Mouse (Mus musculus) embryonic fibroblast, embryonic 13.5 days (primary cell): ENCODE measurements around the gene Acot1. TPM values are rescaled to one million over a fixed set of nuclear protein-coding genes. Genes with fewer than 3 reads are reported as not detected.

Source experiments
- H3K27ac ChIP-seq: 2 replicates; pipeline ENCODE4 v1.5.1; 2012; ENCODE audit warnings: low read length, control low read depth, inconsistent platforms; ENCODE audit not compliant: insufficient read depth
- H3K4me1 ChIP-seq: 2 replicates; pipeline ENCODE4 v1.6.1; 2011; ENCODE audit warnings: low read length; ENCODE audit not compliant: control insufficient read depth, insufficient read depth
- H3K4me3 ChIP-seq: 2 replicates; pipeline ENCODE4 v1.5.1; 2011; ENCODE audit warnings: mild to moderate bottlenecking, control low read depth, low read length; ENCODE audit not compliant: insufficient read depth
- CTCF ChIP-seq: IDR thresholded peaks from 2 replicates; pipeline ENCODE4 v1.5.1; 2011; ENCODE audit warnings: mild to moderate bottlenecking, control low read depth, low read length, moderate library complexity, borderline replicate concordance; ENCODE audit not compliant: insufficient read depth
- POLR2A ChIP-seq: IDR thresholded peaks from 2 replicates; pipeline ENCODE4 v1.6.1; 2011; ENCODE audit warnings: low read depth, mild to moderate bottlenecking, control low read depth, low read length, moderate library complexity
- polyA plus RNA-seq: library from polyadenylated mRNA; stranded (reverse); fragments of >200 nt; gene quantifications from 2 replicates; pipeline ENCODE4 v1.2.4, GENCODE M21; 2011; ENCODE audit warnings: low read depth; ENCODE audit not compliant: missing spikeins, insufficient read length

Gene Acot1
- polyA plus RNA-seq, 1 experiment: 12.4 TPM

DNA sequence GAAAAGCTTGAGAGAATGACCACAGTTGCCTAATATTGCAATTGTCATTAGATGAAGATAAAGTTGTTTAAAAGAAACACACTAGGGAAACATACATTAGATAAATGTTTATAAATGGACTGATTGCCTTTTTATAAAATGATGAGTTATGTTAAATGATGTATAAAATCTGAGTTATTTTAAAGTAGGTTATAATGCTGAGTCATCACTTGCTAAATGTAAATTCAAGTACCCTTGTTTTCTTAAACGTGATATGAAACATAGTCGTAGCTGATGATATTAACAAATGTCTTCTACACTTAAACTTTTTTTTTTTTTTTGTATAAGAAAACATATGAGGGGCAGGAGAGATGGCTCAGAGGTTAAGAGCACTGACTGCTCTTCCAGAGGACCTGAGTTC, 54.5 kb downstream of the Acot1 start:
- Histone ChIP-seq H3K4me3 (no peak overlapping the region), H3K4me1 (no peaks in the 10 kb centered on the region), H3K27ac (no peak overlapping the region)
- TF ChIP-seq POLR2A (no peak), CTCF (no peak)

DNA sequence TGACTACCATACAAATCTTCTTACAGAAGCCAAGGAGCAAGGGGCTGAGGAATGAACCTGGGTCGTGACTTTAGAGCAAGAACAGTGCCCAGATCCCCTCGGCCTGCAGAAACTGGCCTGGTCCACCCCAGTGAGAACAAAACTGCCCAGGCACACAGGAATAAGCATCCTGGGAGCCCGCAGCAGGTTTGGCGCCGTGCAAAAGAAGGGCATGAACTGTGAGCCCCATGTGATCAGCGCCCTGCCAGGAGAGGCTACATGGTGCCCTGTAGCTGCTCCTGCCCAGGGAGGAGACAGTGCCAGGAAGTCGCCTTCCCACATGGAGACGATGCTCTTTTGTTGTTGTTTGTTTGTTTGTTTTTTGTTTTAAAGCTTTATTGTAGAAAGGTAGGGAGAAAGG, 55.3 kb downstream of the Acot1 start:
- Histone ChIP-seq H3K4me1 (no peaks in the 10 kb centered on the region), H3K27ac (no peak overlapping the region), H3K4me3 (no peak overlapping the region)
- TF ChIP-seq POLR2A: no peak

DNA sequence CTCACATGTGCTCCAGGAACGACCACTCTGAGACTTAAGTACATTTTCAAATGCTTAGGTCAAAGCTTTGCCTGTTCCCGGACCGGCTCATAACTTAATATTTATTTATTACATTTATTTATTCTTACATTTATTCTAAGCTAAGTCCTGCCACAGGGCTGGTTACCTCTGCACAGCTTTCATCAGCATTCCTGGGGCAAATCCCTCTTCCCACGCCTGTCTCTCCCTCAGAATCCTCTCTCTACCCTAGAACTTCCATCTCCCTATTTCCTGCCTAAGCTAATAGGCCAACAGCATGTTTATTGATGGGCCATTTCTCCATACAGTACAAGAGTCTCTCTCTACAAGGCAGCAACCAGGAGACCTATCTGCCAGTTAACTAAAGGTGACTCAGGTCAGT, 58.5 kb downstream of the Acot1 start:
- TF ChIP-seq POLR2A (no peak), CTCF (no peak)
- Histone ChIP-seq H3K27ac (no peak overlapping the region), H3K4me3 (no peak overlapping the region)

More for the DNA sequence above, 58.5 kb downstream of the Acot1 start:
- H3K4me1 ChIP-seq: no peaks in the 10 kb centered on the region

Other genes with a start within 250 kb of the Acot1 start
- 0.21 and 0.42 TPM in 2 replicates for gene Papln, start 245.9 kb upstream of the Acot1 start, polyA plus RNA-seq
- gene Numb, start 87.6 kb upstream of the Acot1 start, polyA plus RNA-seq: 23.6 and 26.7 TPM in 2 replicates
- 6.5 and 6.7 TPM in 2 replicates for gene Riox1, start 58.9 kb upstream of the Acot1 start, polyA plus RNA-seq
- gene Heatr4, start 24.6 kb upstream of the Acot1 start, polyA plus RNA-seq: not detected in 2 replicates
- 19.7 and 28.9 TPM in 2 replicates for gene Acot2, start 21.6 kb upstream of the Acot1 start, polyA plus RNA-seq
- 0.23 and 0.37 TPM in 2 replicates for gene Acot4, start 28.9 kb downstream of the Acot1 start, polyA plus RNA-seq
- not detected in 2 replicates for gene Gm49366, start 29.4 kb downstream of the Acot1 start, polyA plus RNA-seq
- gene Acot3, start 42.7 kb downstream of the Acot1 start, polyA plus RNA-seq: not detected in 2 replicates
- not detected in 2 replicates for gene Acot5, start 59.8 kb downstream of the Acot1 start, polyA plus RNA-seq
- gene Acot6, start 91.2 kb downstream of the Acot1 start, polyA plus RNA-seq: 3.1 and 4.4 TPM in 2 replicates
- gene Dnal1, start 104.9 kb downstream of the Acot1 start, polyA plus RNA-seq: 14.4 and 21.6 TPM in 2 replicates
- 0.30 and 0.35 TPM in 2 replicates for gene Pnma1, start 139.0 kb downstream of the Acot1 start, polyA plus RNA-seq
- 20.6 and 21.3 TPM in 2 replicates for gene Elmsan1, start 209.4 kb downstream of the Acot1 start, polyA plus RNA-seq